Mouse (Mus musculus): ENCODE results near the gene Phf11c. TPM values are rescaled to one million over a fixed set of nuclear protein-coding genes. Genes with fewer than 3 reads are reported as not detected.
A peak's percentile ranks its signal among the peaks of the same experiment; 100 is the strongest.

The Phf11c gene
- 1.8 and 4.1 TPM in 2 replicates for polyA plus RNA-seq (2011; ENCODE audit: insufficient read depth, insufficient read length, low replicate concordance, missing spikeins)

GRCm38 (mm10) chr14:59395281-59395680 is at the start of gene Phf11c:
Phf11c (minus strand) TSS chr14:59395381.
- Histone ChIP-seq H3K4me3 (replicated peaks; ENCODE audit: control insufficient read depth, low read depth, low read length) (no peak within 1 kb of the TSS), H3K4me1 (ENCODE audit: control insufficient read depth, insufficient read depth, low read length) (no peaks in the 10 kb centered on the region), H3K27ac (ENCODE audit: control insufficient read depth, insufficient read depth, low read depth, low read length, poor library complexity) (no peak within 1 kb of the TSS)
- TF ChIP-seq POLR2A (IDR thresholded peaks at IDR 0.05; ENCODE audit: borderline replicate concordance, control insufficient read depth, low read depth, low read length) (no peak), CTCF (IDR thresholded peaks at IDR 0.05; ENCODE audit: control insufficient read depth, insufficient read depth, low read length) (no peak)
- 85% methylated on average over 3 of the region's 3 CpGs for WGBS

GRCm38 (mm10) chr14:59441472-59441805 is 46.3 kb upstream of the Phf11c start:
- Histone ChIP-seq H3K27ac (ENCODE audit: control insufficient read depth, insufficient read depth, low read depth, low read length, poor library complexity) (peak overlapping the region; percentile 96), H3K4me3 (replicated peaks; ENCODE audit: control insufficient read depth, low read depth, low read length) (peak overlapping the region; percentile 85), H3K4me1 (ENCODE audit: control insufficient read depth, insufficient read depth, low read length) (peaks cover 1% of the 10 kb centered on the region; the same call in 1 of the 2 replicates)
- 0% methylated on average over 6 of the region's 6 CpGs for WGBS
- TF ChIP-seq CTCF (IDR thresholded peaks at IDR 0.05; ENCODE audit: control insufficient read depth, insufficient read depth, low read length): no peak
- TF ChIP-seq POLR2A (IDR thresholded peaks at IDR 0.05; ENCODE audit: borderline replicate concordance, control insufficient read depth, low read depth, low read length): no peak

- peak; percentile 96 for TF ChIP-seq POLR2A (IDR thresholded peaks at IDR 0.05; ENCODE audit: borderline replicate concordance, control insufficient read depth, low read depth, low read length)
- TF ChIP-seq CTCF (IDR thresholded peaks at IDR 0.05; ENCODE audit: control insufficient read depth, insufficient read depth, low read length): peak; percentile 17; the same call in 1 of the 2 replicates
- H3K4me1 ChIP-seq (ENCODE audit: control insufficient read depth, insufficient read depth, low read length): peaks cover 1% of the 10 kb centered on the region; the same call in 1 of the 2 replicates
- peak within 1 kb of the TSS; percentile 96 for H3K27ac ChIP-seq (ENCODE audit: control insufficient read depth, insufficient read depth, low read depth, low read length, poor library complexity)
- WGBS: 0% methylated on average over 66 of the region's 66 CpGs
- H3K4me3 ChIP-seq (replicated peaks; ENCODE audit: control insufficient read depth, low read depth, low read length): peak within 1 kb of the TSS; percentile 85
Observed at GRCm38 (mm10) chr14:59440558-59441471, 45.6 kb upstream of the Phf11c start, which contains the start of the genes Setdb2 and Cab39l. Setdb2 (minus strand) TSS chr14:59440884. Cab39l (plus strand) TSS chr14:59440972.

- TF ChIP-seq POLR2A (IDR thresholded peaks at IDR 0.05; ENCODE audit: borderline replicate concordance, control insufficient read depth, low read depth, low read length): no peak
- TF ChIP-seq CTCF (IDR thresholded peaks at IDR 0.05; ENCODE audit: control insufficient read depth, insufficient read depth, low read length): no peak
- H3K4me1 ChIP-seq (ENCODE audit: control insufficient read depth, insufficient read depth, low read length): peaks cover 1% of the 10 kb centered on the region; the same call in 1 of the 2 replicates
- WGBS: 1% methylated on average over 7 of the region's 7 CpGs
Observed at GRCm38 (mm10) chr14:59440039-59440438, 44.9 kb upstream of the Phf11c start.

GRCm38 (mm10) chr14:59438505-59438904 is 43.3 kb upstream of the Phf11c start:
- no peak overlapping the region for H3K4me3 ChIP-seq (replicated peaks; ENCODE audit: control insufficient read depth, low read depth, low read length)

More at GRCm38 (mm10) chr14:59440039-59440438, 44.9 kb upstream of the Phf11c start:
- Histone ChIP-seq H3K27ac (ENCODE audit: control insufficient read depth, insufficient read depth, low read depth, low read length, poor library complexity) (no peak overlapping the region), H3K4me3 (replicated peaks; ENCODE audit: control insufficient read depth, low read depth, low read length) (peak overlapping the region; percentile 85)

GRCm38 (mm10) chr14:59437398-59437797 is 42.2 kb upstream of the Phf11c start:
- H3K4me3 ChIP-seq (replicated peaks; ENCODE audit: control insufficient read depth, low read depth, low read length): no peak overlapping the region
- no peak overlapping the region for H3K27ac ChIP-seq (ENCODE audit: control insufficient read depth, insufficient read depth, low read depth, low read length, poor library complexity)
- TF ChIP-seq POLR2A (IDR thresholded peaks at IDR 0.05; ENCODE audit: borderline replicate concordance, control insufficient read depth, low read depth, low read length) (no peak), CTCF (IDR thresholded peaks at IDR 0.05; ENCODE audit: control insufficient read depth, insufficient read depth, low read length) (no peak)
- WGBS: 85% methylated on average over 3 of the region's 3 CpGs
- H3K4me1 ChIP-seq (ENCODE audit: control insufficient read depth, insufficient read depth, low read length): peaks cover 1% of the 10 kb centered on the region; the same call in 1 of the 2 replicates

More at GRCm38 (mm10) chr14:59438505-59438904, 43.3 kb upstream of the Phf11c start:
- peaks cover 1% of the 10 kb centered on the region; the same call in 1 of the 2 replicates for H3K4me1 ChIP-seq (ENCODE audit: control insufficient read depth, insufficient read depth, low read length)
- no peak overlapping the region for H3K27ac ChIP-seq (ENCODE audit: control insufficient read depth, insufficient read depth, low read depth, low read length, poor library complexity)
- 30% methylated on average over 2 of the region's 2 CpGs for WGBS
- TF ChIP-seq CTCF (IDR thresholded peaks at IDR 0.05; ENCODE audit: control insufficient read depth, insufficient read depth, low read length) (no peak), POLR2A (IDR thresholded peaks at IDR 0.05; ENCODE audit: borderline replicate concordance, control insufficient read depth, low read depth, low read length) (no peak)

- no peak overlapping the region for H3K27ac ChIP-seq (ENCODE audit: control insufficient read depth, insufficient read depth, low read depth, low read length, poor library complexity)
- H3K4me1 ChIP-seq (ENCODE audit: control insufficient read depth, insufficient read depth, low read length): peaks cover 1% of the 10 kb centered on the region; the same call in 1 of the 2 replicates
- no peak for TF ChIP-seq CTCF (IDR thresholded peaks at IDR 0.05; ENCODE audit: control insufficient read depth, insufficient read depth, low read length)
- TF ChIP-seq POLR2A (IDR thresholded peaks at IDR 0.05; ENCODE audit: borderline replicate concordance, control insufficient read depth, low read depth, low read length): no peak
- H3K4me3 ChIP-seq (replicated peaks; ENCODE audit: control insufficient read depth, low read depth, low read length): no peak overlapping the region
Observed at GRCm38 (mm10) chr14:59435206-59435605, 40.0 kb upstream of the Phf11c start.

- H3K27ac ChIP-seq (ENCODE audit: control insufficient read depth, insufficient read depth, low read depth, low read length, poor library complexity): no peak overlapping the region
- H3K4me1 ChIP-seq (ENCODE audit: control insufficient read depth, insufficient read depth, low read length): no peaks in the 10 kb centered on the region
- TF ChIP-seq CTCF (IDR thresholded peaks at IDR 0.05; ENCODE audit: control insufficient read depth, insufficient read depth, low read length) (no peak), POLR2A (IDR thresholded peaks at IDR 0.05; ENCODE audit: borderline replicate concordance, control insufficient read depth, low read depth, low read length) (no peak)
- H3K4me3 ChIP-seq (replicated peaks; ENCODE audit: control insufficient read depth, low read depth, low read length): no peak overlapping the region
- WGBS: 40% methylated on average over 2 of the region's 2 CpGs
Observed at GRCm38 (mm10) chr14:59433902-59434301, 38.7 kb upstream of the Phf11c start.
